Mouse (Mus musculus) kidney, embryonic 14.5 days (tissue): ENCODE results near the gene Sigmar1. TPM values are rescaled to one million over a fixed set of nuclear protein-coding genes. Genes with fewer than 3 reads are reported as not detected.
"Not testable (repeated sequence)": the region's sequence is repeated elsewhere in the genome, so short reads cannot be mapped to it uniquely, and the experiment has no call there.

ENCODE experiments used
- ATAC-seq: fragments of 200-750 bp; cut with Nextera tagmentation; 2 replicates; pipeline ENCODE4 v1.8.0; 2017; ENCODE audit warnings: moderate number of reproducible peaks, mild to moderate bottlenecking, moderate TSS enrichment, moderate library complexity; ENCODE audit not compliant: low FRiP score, low TSS enrichment
- H3K27ac ChIP-seq: fragments of 300-500 bp; sonication (generic); 2 replicates; pipeline ENCODE4 v1.5.1; 2014; ENCODE audit warnings: low read depth, mild to moderate bottlenecking, low read length, moderate library complexity, mixed read lengths
- H3K27me3 ChIP-seq: fragments of 300-500 bp; sonication (generic); 2 replicates; pipeline ENCODE4 v1.6.1; 2014; ENCODE audit warnings: mild to moderate bottlenecking, low read length; ENCODE audit not compliant: control insufficient read depth, insufficient read depth
- H3K36me3 ChIP-seq: fragments of 300-500 bp; sonication (generic); 2 replicates; pipeline ENCODE4 v1.6.1; 2014; ENCODE audit warnings: low read length, mixed read lengths; ENCODE audit not compliant: control insufficient read depth, insufficient read depth
- H3K4me1 ChIP-seq: fragments of 300-500 bp; sonication (generic); 2 replicates; pipeline ENCODE4 v1.6.1; 2014; ENCODE audit warnings: low read length, mixed read lengths; ENCODE audit not compliant: control insufficient read depth, insufficient read depth
- H3K4me2 ChIP-seq: fragments of 300-500 bp; sonication (generic); replicated peaks from 2 replicates; pipeline ENCODE4 v1.6.1; 2014; ENCODE audit warnings: low read depth, mild to moderate bottlenecking, low read length
- H3K4me3 ChIP-seq: fragments of 300-500 bp; sonication (generic); 2 replicates; pipeline ENCODE4 v1.5.1; 2014; ENCODE audit warnings: mild to moderate bottlenecking, low read length
- H3K9ac ChIP-seq: fragments of 300-500 bp; sonication (generic); 2 replicates; pipeline ENCODE4 v1.6.1; 2014; ENCODE audit warnings: low read depth, mild to moderate bottlenecking, low read length, moderate library complexity
- H3K9me3 ChIP-seq: fragments of 300-500 bp; sonication (generic); 2 replicates; pipeline ENCODE4 v1.6.1; 2016; ENCODE audit warnings: low read length; ENCODE audit not compliant: control insufficient read depth
- WGBS: fragments of 180-500 bp; shearing (Covaris S2); extraction: QIAGEN DNeasy Blood & Tissue Kit; methylation state at CpG from one replicate; pipeline ENCODE4 v1.1.7; 2014; 5-methylcytosine and 5-hydroxymethylcytosine counted together
- polyA plus RNA-seq: library from polyadenylated mRNA; unstranded; fragments of >200 nt; fragmentation: Nextera tagmentation; extraction: Ambion mirVana; gene quantifications from 2 replicates; pipeline ENCODE4 v1.2.1, GENCODE M21; 2014

Sigmar1 gene
- polyA plus RNA-seq, 1 experiment from 2014 or later = 92.2 TPM

DNA sequence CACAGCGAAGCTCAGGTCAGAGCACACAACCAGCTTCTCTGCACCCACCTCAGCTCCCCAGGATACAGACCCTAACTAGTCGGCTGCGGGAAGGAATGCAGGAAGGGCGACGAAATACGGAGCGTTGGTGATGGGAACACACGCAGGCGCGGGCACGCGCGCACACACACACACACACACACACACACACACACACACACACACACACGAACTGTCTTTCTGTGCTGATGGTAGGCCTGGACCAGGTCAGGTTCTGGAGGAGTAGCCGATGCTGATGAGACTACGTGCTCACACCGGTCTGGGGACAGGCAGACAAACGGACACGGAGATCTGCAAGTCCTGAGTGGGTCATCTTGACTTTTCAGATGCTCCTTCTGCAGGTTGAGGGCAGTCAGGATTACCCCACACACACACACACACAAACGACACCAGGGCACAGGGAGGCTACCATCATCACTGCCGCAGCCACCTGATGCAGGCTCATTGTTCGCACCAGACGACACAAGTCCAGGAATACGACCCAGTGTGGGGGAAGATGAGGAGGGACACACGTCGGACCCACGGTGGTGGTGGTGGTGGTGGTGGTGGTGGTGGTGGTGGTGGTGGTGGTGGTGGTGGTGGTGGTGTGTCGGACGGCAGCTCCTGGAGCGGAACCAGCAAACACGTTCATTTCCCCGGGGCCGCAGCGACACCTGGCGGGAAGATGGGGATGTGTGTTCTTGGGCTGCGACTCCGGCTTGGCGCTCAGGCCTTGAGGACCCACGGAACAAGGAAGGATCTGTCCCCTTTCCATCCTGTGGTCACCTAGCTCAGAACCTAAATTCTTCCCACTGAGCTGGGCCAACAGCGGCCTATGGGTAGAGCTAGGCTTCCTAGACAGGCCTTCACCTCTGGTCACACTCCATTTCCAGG lies 58.8 kb downstream of the Sigmar1 start, which contains the start of gene Cntfr:
Gene Cntfr (minus strand): TSS at position 160 of the 912 bp plus-strand sequence.
- H3K9me3 ChIP-seq, H3K9ac ChIP-seq, H3K4me3 ChIP-seq, H3K36me3 ChIP-seq, H3K27ac ChIP-seq, ATAC-seq, H3K27me3 ChIP-seq, H3K4me1 ChIP-seq: not testable (repeated sequence)
- peak within 1 kb of the TSS; percentile 27; the same call in 1 of the 2 replicates for H3K4me2 ChIP-seq
- WGBS = 8% methylated on average over 27 of the region's 40 CpGs

DNA sequence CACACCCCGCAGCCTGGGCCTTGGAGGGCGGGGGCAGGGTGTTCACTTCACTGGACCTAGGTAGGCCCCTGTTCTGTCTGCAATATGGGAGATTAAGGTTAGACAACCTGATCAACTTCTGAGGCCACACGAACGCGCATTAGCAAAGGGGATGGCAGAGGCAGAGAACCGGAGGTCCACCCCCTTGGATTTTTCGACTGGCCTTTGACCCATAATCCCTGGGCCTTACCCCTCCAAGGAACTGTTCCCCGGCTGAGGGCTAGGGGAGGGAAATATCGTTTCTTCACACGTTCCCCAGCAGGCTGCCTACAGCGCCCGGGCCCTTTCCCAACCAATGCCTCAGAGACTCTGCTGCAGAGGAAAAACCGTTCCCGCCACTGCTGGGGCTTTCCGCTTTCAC lies 59.5 kb downstream of the Sigmar1 start:
- not testable (repeated sequence) for H3K9ac ChIP-seq, H3K27me3 ChIP-seq, H3K27ac ChIP-seq, H3K36me3 ChIP-seq, H3K4me2 ChIP-seq, H3K4me1 ChIP-seq, ATAC-seq, H3K4me3 ChIP-seq, H3K9me3 ChIP-seq
- 12% methylated on average over 11 of the region's 15 CpGs for WGBS

DNA sequence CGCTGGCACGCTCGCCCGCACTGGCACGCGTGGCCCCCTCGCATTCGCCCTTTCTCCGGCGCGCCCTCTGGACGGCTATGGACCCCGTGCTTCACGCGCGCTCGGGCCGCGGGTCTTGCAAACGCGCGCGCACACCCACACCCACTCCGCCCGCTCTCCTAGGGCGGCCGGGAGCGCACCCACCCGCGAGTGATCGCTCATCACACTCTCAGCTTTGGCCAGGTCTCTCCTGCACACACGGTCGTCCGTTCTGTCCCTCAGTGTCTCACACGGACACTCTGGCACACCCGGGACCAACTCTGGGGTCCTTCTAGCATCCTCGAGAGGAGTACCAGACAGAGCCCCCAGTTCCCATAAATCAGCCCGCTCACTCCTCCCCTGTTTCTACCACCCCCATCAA lies 60.2 kb downstream of the Sigmar1 start:
- Histone ChIP-seq H3K4me2 (peak overlapping the region; percentile 27; the same call in 1 of the 2 replicates), H3K4me3 (0 out of 2 replicates have a peak overlapping the region, but pooled peaks have one; percentile 12)
- not testable (repeated sequence) for H3K9me3 ChIP-seq, H3K36me3 ChIP-seq, H3K27me3 ChIP-seq, ATAC-seq, H3K9ac ChIP-seq, H3K27ac ChIP-seq, H3K4me1 ChIP-seq
- 2% methylated on average over 16 of the region's 38 CpGs for WGBS

DNA sequence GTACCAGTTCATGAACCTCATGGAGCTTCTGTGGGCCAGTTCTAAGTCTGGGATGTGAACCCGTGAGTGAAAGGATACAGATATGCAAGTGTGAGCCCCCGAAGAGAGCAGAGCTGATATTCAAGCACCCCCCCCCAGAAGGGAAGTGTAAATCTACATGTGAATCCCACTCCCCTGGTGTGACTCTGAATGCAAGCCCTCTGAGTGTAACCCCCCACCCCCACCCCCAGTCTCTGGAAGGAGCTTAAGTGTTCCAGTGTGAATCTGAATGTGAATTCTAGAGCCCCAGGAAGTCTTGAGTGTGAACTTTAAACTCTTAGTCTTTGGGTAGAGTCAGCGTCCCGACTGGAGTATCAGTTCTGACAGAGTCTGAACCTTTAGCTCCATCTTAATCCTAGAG lies 62.4 kb downstream of the Sigmar1 start:
- not testable (repeated sequence) for H3K27me3 ChIP-seq, H3K9ac ChIP-seq, H3K36me3 ChIP-seq, H3K9me3 ChIP-seq, H3K27ac ChIP-seq, ATAC-seq, H3K4me3 ChIP-seq, H3K4me1 ChIP-seq
- WGBS = 18% methylated on average over 4 of the region's 4 CpGs
- peak overlapping the region; percentile 8; the same call in 1 of the 2 replicates for H3K4me2 ChIP-seq

DNA sequence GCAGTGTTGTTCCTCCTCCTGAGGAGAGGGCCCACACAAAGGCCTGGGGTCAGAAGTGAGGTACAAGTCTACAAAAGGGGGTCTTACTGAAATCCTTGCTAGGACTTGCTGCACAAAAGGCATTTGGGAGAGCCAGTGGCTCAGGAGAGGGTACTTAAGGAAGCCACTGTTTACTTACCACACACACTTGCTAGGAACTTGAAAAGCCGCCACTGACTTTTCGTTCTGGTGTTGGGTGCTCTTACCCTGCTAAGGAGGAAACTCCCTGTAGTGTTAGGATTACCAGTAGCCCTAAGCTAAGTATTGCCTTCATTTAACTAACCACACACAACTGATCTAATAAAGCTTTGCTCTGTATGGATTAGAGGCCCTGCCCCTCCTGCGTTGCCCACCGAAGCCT lies 65.9 kb downstream of the Sigmar1 start:
- not testable (repeated sequence) for H3K4me3 ChIP-seq, H3K27me3 ChIP-seq, H3K4me1 ChIP-seq, H3K9me3 ChIP-seq, H3K4me2 ChIP-seq, H3K36me3 ChIP-seq, ATAC-seq, H3K27ac ChIP-seq, H3K9ac ChIP-seq
- WGBS = no CpG with 5 or more reads among the region's 4 CpGs

DNA sequence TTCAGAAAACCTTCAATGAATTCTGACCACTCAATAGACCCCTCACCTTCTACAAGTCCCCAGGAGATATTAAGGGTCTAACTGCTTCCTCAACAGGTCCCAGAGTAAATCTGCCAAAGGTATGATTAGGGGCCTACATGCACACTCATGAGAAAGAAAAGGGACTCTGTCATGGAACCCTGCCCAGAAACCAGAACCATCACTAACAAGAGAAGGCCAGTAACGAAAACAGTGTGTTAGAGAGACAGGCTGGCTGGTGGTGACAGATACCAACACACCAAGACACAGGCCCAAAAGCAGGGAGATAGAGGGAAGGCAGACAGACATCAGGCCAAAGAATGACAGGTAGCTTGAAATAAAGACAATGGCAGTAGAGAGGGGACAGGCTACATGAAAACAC lies 67.4 kb downstream of the Sigmar1 start:
- H3K4me3 ChIP-seq = not testable (repeated sequence)

More for the DNA sequence above, 67.4 kb downstream of the Sigmar1 start:
- ATAC-seq, H3K9me3 ChIP-seq, H3K4me1 ChIP-seq, H3K27ac ChIP-seq, H3K9ac ChIP-seq, H3K27me3 ChIP-seq, H3K4me2 ChIP-seq, H3K36me3 ChIP-seq: not testable (repeated sequence)
- 61% methylated on average over 1 of the region's 1 CpGs for WGBS

Other genes starting within 250 kb of the Sigmar1 start
- gene 1110017D15Rik, start 238.8 kb downstream of the Sigmar1 start, polyA plus RNA-seq = 0.93 and 1.0 TPM in 2 replicates
- gene Fam219a, start 186.6 kb downstream of the Sigmar1 start, polyA plus RNA-seq = 2.2 and 2.7 TPM in 2 replicates
- gene Dnaic1, start 186.4 kb downstream of the Sigmar1 start, polyA plus RNA-seq = 2.2 and 2.4 TPM in 2 replicates
- gene Enho, start 115.8 kb downstream of the Sigmar1 start, polyA plus RNA-seq = 23.2 and 23.5 TPM in 2 replicates
- 16.6 and 31.5 TPM in 2 replicates for gene Cntfr, start 59.1 kb downstream of the Sigmar1 start, polyA plus RNA-seq
- 122 and 125 TPM in 2 replicates for gene Il11ra1, start 56.2 kb downstream of the Sigmar1 start, polyA plus RNA-seq
- gene Rpp25l, start 42.6 kb downstream of the Sigmar1 start, polyA plus RNA-seq = 86.2 and 91.3 TPM in 2 replicates
- gene Dctn3, start 33.0 kb downstream of the Sigmar1 start, polyA plus RNA-seq = 107 and 114 TPM in 2 replicates
- 0.12 TPM in 1 of 2 replicates, not detected in the other for gene Arid3c, start 25.0 kb downstream of the Sigmar1 start, polyA plus RNA-seq
- 35.0 and 42.1 TPM in 2 replicates for gene Galt, start 929 bp downstream of the Sigmar1 start, polyA plus RNA-seq
- gene Ccl27a, start 18.1 kb upstream of the Sigmar1 start, polyA plus RNA-seq = 36.5 and 42.3 TPM in 2 replicates
- not detected in 2 replicates for gene Gm21541, start 147.5 kb upstream of the Sigmar1 start, polyA plus RNA-seq
- gene Gm20878, start 185.4 kb upstream of the Sigmar1 start, polyA plus RNA-seq = 1.3 and 1.8 TPM in 2 replicates
- gene Fam205a4, start 209.9 kb upstream of the Sigmar1 start, polyA plus RNA-seq = 0.24 TPM in 1 of 2 replicates, not detected in the other